Mouse (Mus musculus) spleen, postnatal 36 days (tissue): ENCODE data around the gene Skap1.
"Not testable (repeated sequence)": the region's sequence is repeated elsewhere in the genome, so short reads cannot be mapped to it uniquely, and the experiment has no call there.

Experiments
- DNase-seq, 2 experiments: peaks; one replicate each; pipeline ENCODE4 v3.0.0; 2022; ENCODE audit warnings: low spot score in 2 of 2, mixed read lengths in 1 of 2

Skap1 gene

DNA sequence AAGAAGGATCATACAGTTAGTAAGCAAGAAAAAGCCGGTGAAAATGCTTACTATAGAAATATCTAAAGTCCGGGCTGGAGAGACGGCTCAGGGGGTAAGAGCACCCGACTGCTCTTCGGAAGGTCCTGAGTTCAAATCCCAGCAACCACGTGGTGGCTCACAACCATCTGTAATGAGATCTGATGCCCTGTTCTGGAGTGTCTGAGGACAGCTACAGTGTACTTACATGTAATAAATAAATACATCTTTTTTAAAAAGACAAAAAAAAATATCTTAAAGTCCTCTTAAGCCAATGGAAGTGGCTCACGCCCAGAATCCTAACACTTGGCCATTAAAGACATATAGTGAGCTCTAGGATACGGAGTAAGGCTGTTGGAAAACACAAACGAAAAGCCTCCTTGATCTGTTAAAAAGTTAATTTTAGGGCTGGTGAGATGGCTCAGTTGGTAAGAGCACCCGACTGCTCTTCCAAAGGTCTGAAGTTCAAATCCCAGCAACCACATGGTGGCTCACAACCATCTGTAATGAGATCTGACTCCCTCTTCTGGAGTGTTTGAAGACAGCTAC, 313.8 kb downstream of the Skap1 start:
- not testable (repeated sequence) for DNase-seq

GRCm38 (mm10) chr11:96780306-96780705, 315.9 kb downstream of the Skap1 start:
- DNase-seq: no peak

GRCm38 (mm10) chr11:96781425-96781824, 317.0 kb downstream of the Skap1 start:
- DNase-seq: no peak

GRCm38 (mm10) chr11:96784847-96785246, 320.5 kb downstream of the Skap1 start:
- peak; percentile 54 to 67 for DNase-seq

DNA sequence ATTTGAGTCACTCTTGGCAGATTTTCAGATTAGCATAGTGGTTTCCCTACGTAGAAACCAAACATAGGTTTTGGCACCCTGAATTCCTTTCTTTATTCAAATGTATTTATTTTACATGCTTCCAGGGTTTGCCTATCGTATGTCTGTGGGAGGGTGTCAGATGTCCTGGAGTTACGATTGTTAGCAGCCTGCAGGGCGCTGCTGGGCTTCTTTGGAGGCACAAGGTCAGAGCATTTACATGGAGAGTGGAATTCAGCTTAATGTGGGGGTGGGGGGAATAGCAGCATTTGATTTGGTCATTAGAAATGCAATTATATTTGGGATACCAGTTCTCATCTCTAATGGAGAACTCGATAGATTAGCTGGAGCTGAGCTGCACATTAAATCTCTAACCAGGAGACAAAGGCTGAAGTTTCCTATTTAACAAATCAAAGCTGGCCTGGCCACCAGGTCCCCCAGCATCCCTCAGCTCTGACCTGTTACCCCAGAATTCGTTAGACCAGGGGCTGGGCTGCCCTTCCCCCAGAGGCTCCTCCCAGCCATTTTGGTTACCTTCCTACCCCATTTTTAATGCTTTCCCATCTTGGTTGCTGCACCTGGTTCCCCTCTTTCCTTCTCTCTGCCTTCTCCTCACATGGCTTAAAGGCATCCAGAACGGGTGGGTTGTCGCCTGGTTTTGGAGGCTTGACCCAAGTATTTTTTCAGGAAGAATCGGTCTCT, 322.5 kb downstream of the Skap1 start:
- DNase-seq: no peak

DNA sequence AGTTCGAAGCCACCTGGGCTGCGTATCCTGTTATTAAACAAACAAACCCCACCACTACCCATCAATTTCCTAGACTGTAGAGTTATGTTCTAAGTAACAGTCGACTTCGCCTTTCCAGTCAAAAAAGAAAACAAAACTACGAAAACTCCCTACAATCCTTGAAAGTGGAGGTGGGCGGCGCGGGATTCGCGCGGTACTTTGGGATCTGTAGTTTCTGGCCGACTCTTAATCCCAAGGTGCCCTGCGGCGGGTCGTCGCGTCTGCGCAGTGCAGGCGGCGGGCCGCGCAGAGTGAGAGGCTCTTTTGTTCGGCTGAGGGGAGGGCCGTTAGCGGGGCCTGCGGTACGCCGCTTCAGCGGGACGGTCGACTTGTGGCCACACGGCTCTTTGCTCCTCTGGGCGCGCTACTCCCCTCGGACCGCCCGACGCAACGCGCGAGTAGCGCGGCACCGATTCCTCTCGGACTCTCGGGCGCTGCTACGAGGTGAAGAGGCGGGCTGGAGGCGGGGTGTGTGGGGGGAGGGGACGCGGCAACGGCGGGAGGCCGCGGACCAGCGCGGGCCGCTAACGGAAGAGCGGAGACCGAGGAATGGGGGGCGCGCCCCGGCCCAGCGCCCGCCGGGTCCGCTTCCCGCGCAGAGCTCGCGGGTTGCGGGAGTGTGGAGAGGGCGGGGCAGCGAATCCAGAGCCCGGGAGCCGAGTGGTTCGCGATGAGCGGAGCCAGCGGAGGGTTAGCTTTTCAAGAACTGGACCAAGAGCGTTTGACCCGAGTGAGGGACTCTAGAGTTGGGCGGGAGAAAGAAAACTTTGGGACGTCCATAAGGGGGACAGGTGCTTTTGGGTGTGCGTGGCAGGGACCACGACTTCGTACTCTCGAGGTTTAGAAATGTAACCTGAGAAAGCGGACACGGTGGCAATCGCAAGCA, 324.7 kb downstream of the Skap1 start, which contains the start of gene Cbx1:
Gene Cbx1, plus strand, starts transcription at position 257 of the 925 bp plus-strand sequence.
- DNase-seq: peak; percentile 91 to 92

- DNase-seq: no peak
These were observed 325.6 kb downstream of the Skap1 start for GRCm38 (mm10) chr11:96789990-96790389.

DNA sequence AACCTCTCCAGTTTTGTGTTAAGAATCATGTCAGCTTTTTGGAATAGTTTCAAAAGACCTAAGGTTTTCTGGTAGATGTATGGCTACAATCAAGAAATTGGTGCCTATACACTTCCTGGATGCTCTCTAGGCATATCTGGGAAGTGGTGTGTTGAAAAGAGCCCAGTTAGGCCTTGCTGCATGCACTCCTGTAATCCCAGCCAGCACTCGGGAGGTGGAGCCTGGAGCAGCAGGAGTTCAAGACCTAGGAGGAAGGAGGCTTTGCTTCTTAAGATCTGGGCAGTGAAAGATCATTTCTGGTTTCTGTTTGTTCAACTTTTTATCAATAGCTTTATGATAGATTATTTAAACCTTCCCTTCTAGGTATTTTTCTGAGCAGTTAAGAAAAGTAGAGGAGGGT, 326.3 kb downstream of the Skap1 start:
- no peak for DNase-seq

GRCm38 (mm10) chr11:96795491-96795890, 331.1 kb downstream of the Skap1 start:
- no peak for DNase-seq

DNA sequence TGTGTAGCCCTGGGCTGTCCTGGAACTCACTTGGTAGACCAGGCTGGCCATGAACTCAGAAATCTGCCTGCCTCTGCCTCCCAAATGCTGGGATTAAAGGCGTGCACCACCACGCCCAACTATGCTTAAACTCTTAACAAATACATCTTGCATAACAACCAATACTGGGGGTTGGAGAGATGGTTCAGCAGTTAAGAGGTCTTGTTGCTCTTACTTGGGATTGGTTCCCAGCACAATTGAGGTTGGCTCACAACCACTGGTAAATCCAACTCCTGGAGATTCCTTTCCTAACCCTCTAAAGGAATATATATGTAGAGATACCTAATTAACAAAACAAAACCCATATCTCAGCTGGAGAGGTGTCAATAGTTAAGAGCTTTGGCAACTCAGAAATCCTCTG, 331.7 kb downstream of the Skap1 start:
- no peak for DNase-seq

DNA sequence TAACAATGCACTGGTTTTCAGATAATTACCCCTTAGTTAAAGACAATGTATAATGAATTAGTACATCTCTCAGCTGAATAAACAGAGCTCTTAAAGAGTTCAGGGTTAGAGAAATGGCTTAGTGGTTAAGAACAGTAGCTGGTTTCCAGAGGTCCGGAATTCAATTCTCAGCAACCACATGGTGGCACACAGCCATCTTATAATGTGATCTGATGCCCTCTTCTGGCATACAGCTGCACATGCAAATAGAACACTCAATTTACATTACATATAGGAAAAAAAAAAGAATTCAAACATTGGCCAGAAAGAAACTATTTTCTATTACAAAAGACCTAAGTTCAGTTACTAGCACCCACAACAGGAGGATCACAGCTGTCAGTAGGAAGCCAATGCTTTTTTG, 332.2 kb downstream of the Skap1 start:
- DNase-seq: no peak

DNA sequence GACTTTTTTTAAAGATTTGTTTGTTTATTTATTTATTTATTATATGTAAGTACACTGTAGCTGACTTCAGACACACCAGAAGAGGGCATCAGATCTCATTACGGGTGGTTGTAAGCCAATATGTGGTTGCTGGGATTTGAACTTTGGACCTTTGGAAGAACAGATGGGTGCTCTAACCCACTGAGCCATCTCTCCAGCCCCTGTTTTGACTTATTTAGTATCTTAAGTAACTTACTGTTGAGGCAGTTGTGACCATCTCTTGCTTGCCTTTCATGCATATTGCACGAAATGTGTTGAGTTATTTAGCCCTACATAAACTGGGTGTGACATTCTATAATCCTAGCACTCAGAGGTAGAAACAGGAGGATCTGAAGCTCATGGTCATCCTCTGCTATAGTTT, 335.1 kb downstream of the Skap1 start:
- no peak for DNase-seq

- DNase-seq: no peak
These were observed 341.2 kb downstream of the Skap1 start for GRCm38 (mm10) chr11:96805606-96806005.

GRCm38 (mm10) chr11:96808066-96808465, 343.7 kb downstream of the Skap1 start:
- no peak for DNase-seq
